Mouse (Mus musculus) heart, postnatal 14 days (tissue): ENCODE data around the gene Prkce. TPM values are rescaled to one million over a fixed set of nuclear protein-coding genes. Genes with fewer than 3 reads are reported as not detected.

Experiments
- DNase-seq, 2 experiments: peaks; one replicate each; pipeline ENCODE4 v3.0.0; 2021 to 2022
- intact Hi-C: fragments of 180-260 bp; cut with DNase I; formaldehyde crosslinking; loops from one replicate; pipeline ENCODE4 v1.15.1; 2025
- total RNA-seq, 2 experiments: library from RNA; stranded (reverse); gene quantifications; 2 replicates each; pipeline ENCODE4 v1.2.3; 2021

Prkce gene
- total RNA-seq, 2 experiments from 2014 or later: 28.7 to 29.1 TPM

- DNase-seq: no peak
- intact Hi-C loops: no loop called here
These were observed 326.4 kb downstream of the Prkce start for GRCm38 (mm10) chr17:86493891-86494420.

GRCm38 (mm10) chr17:86494494-86494893 lies 326.9 kb downstream of the Prkce start:
- intact Hi-C loops: no loop called here
- no peak for DNase-seq

- intact Hi-C loops: no loop called here
- no peak for DNase-seq
These were observed 327.3 kb downstream of the Prkce start for GRCm38 (mm10) chr17:86494895-86495294.

GRCm38 (mm10) chr17:86496123-86496771 lies 328.7 kb downstream of the Prkce start:
- DNase-seq: peak; percentile 65 to 72

GRCm38 (mm10) chr17:86497302-86497701 lies 329.7 kb downstream of the Prkce start:
- no peak for DNase-seq
- intact Hi-C loops: loop anchor here (2.0 kb wide), 3 partner anchors 37 to 315 kb away; no protein-coding TSS in a partner anchor

More at GRCm38 (mm10) chr17:86496123-86496771, 328.7 kb downstream of the Prkce start:
- intact Hi-C loops: loop anchor here (2.0 kb wide), 3 partner anchors 39 to 317 kb away; no protein-coding TSS in a partner anchor

DNA sequence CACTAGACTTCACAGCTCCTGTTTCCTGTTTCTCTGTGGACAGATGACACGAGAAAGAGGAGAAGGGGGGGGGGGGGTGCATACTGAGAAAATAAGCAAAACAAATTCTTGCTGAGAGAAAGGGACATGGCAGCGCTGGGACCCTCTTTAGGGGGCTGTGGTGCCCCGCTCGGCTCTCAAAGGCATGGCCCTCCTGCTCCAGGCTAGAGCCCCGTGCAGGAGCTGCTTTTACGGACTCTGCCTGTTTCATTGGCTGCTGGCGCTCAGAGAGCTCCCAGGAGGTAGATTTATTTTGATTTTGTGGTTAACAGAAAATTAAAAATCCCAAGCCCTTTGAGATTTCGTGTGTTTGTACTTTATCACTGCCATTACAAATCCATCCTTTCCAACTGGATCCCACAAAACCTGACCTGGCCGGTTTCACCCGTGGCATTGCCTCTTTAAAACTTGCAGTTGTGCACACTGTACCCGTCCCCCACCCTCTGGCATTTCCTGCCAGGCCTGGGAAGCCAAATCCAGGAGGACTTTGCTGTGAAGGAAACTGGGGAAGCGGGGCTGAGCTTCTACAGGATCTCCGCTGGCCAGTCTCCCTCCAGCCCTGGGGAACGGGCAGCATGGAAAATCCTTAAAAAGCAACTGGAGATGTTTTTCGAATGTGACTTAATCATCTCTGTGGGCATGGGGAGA lies 331.9 kb downstream of the Prkce start:
- peak; percentile 55 to 64 for DNase-seq
- intact Hi-C loops: no loop called here

DNA sequence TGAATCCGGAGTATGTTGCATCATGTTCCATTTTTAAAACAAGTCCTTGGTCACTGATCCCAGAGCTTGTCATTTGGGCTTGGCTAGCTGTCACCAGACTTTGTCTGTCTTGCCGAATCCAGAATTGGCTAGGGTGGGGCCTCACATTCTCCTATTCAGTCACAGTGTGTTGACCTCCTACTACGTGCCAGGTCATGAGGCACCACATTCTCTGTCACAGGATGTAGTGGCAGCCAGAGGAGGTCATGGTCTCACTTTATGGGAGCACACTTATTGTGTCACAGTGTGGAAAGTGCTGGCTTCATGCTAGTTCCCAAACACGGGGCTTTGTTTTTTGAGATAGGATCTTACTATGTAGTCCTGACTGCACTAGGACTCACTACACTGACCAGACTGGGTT lies 333.8 kb downstream of the Prkce start:
- intact Hi-C loops: loop anchor here (1.0 kb wide), 1 partner anchor 15 kb away; no protein-coding TSS in a partner anchor
- no peak for DNase-seq

DNA sequence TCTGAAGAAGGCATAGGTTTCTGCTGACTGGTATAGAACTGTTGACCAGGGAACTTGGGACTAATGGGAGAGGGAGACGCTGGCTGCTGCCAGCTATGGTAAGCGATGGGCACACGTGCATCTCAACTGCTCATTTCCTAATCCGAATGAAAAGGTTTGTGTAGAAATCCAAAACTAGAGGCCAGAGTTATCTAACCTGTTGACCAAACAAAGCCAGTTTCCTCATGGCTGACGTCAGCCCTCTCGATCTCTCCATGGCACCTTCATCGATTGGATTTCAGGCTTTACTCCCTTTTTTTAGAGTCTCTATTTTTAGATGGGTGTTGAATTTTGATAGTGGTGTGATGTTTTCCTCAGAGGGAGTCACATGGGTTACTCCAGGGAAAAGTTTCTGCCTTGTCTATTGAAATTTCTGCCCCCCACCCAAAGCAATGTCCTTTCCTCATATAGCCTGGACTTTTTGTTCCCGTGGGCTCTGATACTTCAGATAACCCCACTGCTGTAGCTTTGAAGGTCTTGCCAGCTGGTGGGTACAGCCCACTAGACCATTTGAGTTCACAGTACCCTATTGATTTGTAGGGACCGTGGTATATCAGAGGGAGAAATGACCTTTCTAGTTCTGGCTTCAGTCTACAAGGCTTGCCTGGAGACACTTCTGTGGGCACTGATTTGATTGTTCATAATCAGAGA lies 335.8 kb downstream of the Prkce start:
- no peak for DNase-seq
- intact Hi-C loops: loop anchor here (2.0 kb wide), 1 partner anchor 29 kb away; no protein-coding TSS in a partner anchor

DNA sequence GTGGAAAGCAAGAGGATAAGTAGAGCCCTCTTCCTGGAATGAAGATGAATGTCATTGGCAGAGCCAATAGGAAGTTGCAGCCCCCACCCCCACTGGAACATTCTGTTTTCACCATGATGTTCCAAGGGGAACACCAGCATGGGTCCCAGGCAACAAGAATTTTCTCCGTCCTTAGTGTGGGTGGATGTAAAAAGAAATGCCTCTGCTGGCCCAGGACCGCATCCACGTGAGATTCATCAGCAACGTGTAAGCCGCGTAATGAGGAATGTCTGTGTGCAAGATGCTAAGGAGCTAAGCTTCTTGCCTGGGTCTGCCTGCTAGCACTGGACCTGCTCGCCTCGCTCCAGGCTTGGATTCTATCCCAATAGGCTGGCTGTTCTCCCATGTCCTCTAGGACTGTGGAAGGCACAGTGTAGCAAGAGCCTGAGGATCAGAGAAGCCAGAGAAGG lies 337.6 kb downstream of the Prkce start, which contains the start of gene Gm10309:
TSS of gene Gm10309 (minus strand) at position 50 of the 449 bp plus-strand sequence.
- intact Hi-C loops: no loop called here
- peak; percentile 67 to 78 for DNase-seq

DNA sequence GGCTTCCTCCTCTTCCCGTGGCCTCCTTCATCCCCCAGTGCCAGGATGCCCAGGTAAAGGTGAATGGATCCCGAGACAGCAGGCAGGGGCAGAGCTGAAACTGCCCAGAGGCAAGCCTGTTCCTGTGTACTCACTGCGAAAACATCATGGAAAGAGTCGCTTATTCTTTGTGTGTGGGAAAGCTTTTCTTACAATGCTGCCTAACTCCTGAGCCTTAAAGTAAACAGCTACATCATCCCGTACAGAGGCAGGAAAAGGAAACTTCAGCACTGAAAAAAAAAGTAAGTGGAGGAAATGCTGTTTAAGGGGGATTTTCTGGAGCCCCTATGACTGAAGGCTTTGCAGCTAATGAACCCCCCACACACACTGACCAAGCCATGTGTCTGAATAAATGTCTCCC lies 339.3 kb downstream of the Prkce start:
- no peak for DNase-seq
- intact Hi-C loops: no loop called here

- intact Hi-C loops: no loop called here
- DNase-seq: peak; percentile 38 to 60
These were observed 340.0 kb downstream of the Prkce start for GRCm38 (mm10) chr17:86507342-86508211.

DNA sequence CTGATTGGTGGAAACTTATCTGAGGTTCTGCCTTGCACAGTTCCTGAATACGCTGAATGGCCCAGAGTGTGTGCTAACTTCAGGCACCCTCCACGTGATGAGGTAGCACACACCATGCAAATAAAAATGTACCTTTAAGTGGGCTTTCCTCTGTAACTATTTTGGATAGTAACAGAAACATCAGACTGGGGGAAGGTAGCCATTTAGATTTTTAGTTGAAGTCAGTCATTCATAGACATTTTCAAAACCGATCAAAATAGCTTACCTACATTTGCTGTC lies 340.6 kb downstream of the Prkce start:
- intact Hi-C loops: no loop called here
- no peak for DNase-seq

DNA sequence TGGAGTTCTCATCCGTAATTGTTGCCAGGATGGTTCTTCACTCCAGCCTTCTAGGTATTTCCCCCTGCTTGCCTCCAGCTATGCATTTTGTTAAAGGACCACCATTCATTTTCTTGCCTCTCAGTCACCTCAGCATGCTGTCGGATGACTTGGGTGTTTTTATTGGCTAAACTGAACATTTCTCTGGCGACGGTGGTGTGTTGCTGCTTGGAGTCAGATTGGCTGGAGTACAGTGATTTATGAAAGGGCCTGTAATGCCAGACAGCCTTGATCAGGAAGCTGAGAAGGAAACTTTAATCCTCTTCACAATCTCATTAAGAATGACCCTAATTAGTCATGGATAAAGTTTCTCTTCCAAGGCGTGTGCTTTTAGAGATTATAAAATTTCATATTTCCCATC lies 342.3 kb downstream of the Prkce start:
- DNase-seq: no peak
- intact Hi-C loops: no loop called here

- no peak for DNase-seq
- intact Hi-C loops: no loop called here
These were observed 347.5 kb downstream of the Prkce start for GRCm38 (mm10) chr17:86514974-86515620.

- intact Hi-C loops: loop anchor here (1.0 kb wide), 1 partner anchor 15 kb away; no protein-coding TSS in a partner anchor
- DNase-seq: no peak
These were observed 349.0 kb downstream of the Prkce start for GRCm38 (mm10) chr17:86516630-86517029.

GRCm38 (mm10) chr17:86518604-86519003 lies 351.0 kb downstream of the Prkce start:
- intact Hi-C loops: no loop called here
- no peak for DNase-seq

DNA sequence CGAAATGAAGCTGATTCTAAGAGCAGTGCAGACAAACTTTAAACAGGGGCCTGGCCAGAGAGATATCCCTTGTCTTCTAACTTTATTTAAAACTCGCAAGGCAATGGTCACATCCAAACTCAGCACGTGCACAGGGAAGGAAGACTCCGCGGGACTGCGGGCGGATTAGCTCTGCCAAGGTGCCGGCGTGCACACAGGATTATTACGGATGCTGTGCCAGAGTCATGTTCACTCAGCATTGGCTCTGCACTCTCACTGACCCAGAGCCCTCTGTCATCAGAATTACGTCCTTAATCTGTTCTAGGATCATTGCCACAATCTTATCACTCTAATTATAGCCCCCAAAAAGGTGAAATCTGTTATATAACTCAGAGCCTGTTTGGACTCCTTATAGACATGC lies 353.7 kb downstream of the Prkce start:
- DNase-seq: no peak
- intact Hi-C loops: no loop called here

GRCm38 (mm10) chr17:86522649-86523048 lies 355.1 kb downstream of the Prkce start:
- intact Hi-C loops: no loop called here
- DNase-seq: no peak

- intact Hi-C loops: no loop called here
- DNase-seq: no peak
These were observed 355.8 kb downstream of the Prkce start for GRCm38 (mm10) chr17:86523374-86523773.

DNA sequence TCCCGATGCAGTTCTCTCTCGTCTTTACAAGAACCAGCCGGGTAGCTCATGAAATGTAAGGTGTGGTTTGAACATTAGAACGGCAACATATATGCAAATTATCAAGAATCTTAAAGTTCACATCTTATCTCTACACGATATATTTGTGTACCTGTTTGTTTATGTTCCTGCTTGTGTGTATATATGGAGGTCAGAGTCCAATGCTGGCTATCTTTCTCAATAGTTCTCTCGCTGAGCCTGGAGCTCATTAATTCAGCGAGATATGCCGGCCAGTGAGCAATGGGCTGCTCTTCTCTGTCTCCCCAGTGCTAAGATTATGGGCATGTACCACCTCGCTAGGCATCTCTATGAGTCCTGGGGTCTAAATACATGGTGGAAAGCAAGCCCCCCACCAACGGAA lies 356.3 kb downstream of the Prkce start:
- intact Hi-C loops: no loop called here
- no peak for DNase-seq
